Mouse (Mus musculus): ENCODE results near the gene Nin. TPM values are rescaled to one million over a fixed set of nuclear protein-coding genes. Genes with fewer than 3 reads are reported as not detected.

Gene Nin
- polyA plus RNA-seq, 1 experiment from 2014 or later: 7.9 TPM

- H3K4me3 ChIP-seq (replicated peaks; ENCODE audit: low read depth, low read length): no peak overlapping the region
- 56% methylated on average over 13 of the region's 13 CpGs for WGBS
- DNase-seq (ENCODE audit: low spot score) (peak; percentile 29), ATAC-seq (replicated peaks; ENCODE audit: low FRiP score, low read depth) (no peak)
- no peak overlapping the region for H3K4me2 ChIP-seq (ENCODE audit: low read length)
- H3K27me3 ChIP-seq (ENCODE audit: insufficient read depth, low read length): no peaks in the 10 kb centered on the region
- no peaks in the 10 kb centered on the region for H3K9me3 ChIP-seq (replicated peaks; ENCODE audit: low read length)
- H3K4me1 ChIP-seq (replicated peaks; ENCODE audit: insufficient read depth, low read length): no peaks in the 10 kb centered on the region; the same call in 1 of the 2 replicates
- H3K36me3 ChIP-seq (ENCODE audit: insufficient read depth, low read length): no peaks in the 10 kb centered on the region
- TF ChIP-seq CTCF (IDR thresholded peaks at IDR 0.05; ENCODE audit: low read depth): no peak
- H3K27ac ChIP-seq: no peak overlapping the region; the same call in 1 of the 2 replicates
- H3K9ac ChIP-seq (ENCODE audit: low read depth, low read length): no peak overlapping the region
These were observed 115.1 kb downstream of the Nin start for GRCm38 (mm10) chr12:69998186-69998983.

- no peak for ATAC-seq (replicated peaks; ENCODE audit: low FRiP score, low read depth)
- Histone ChIP-seq H3K9me3 (replicated peaks; ENCODE audit: low read length) (no peaks in the 10 kb centered on the region), H3K27ac (no peak overlapping the region), H3K36me3 (ENCODE audit: insufficient read depth, low read length) (no peaks in the 10 kb centered on the region), H3K4me1 (replicated peaks; ENCODE audit: insufficient read depth, low read length) (no peaks in the 10 kb centered on the region; the same call in 1 of the 2 replicates), H3K9ac (ENCODE audit: low read depth, low read length) (no peak overlapping the region), H3K4me2 (ENCODE audit: low read length) (no peak overlapping the region), H3K27me3 (ENCODE audit: insufficient read depth, low read length) (no peaks in the 10 kb centered on the region), H3K4me3 (replicated peaks; ENCODE audit: low read depth, low read length) (no peak overlapping the region)
- TF ChIP-seq CTCF (IDR thresholded peaks at IDR 0.05; ENCODE audit: low read depth): no peak
- DNase-seq (ENCODE audit: low spot score): no peak
- WGBS: 77% methylated on average over 3 of the region's 3 CpGs
These were observed 118.1 kb downstream of the Nin start for GRCm38 (mm10) chr12:69995382-69995781.

- TF ChIP-seq CTCF (IDR thresholded peaks at IDR 0.05; ENCODE audit: low read depth): no peak
- peak within 1 kb of the TSS; percentile 80 for H3K4me2 ChIP-seq (ENCODE audit: low read length)
- peak within 1 kb of the TSS; percentile 91 for H3K27ac ChIP-seq
- H3K27me3 ChIP-seq (ENCODE audit: insufficient read depth, low read length): no peaks in the 10 kb centered on the region
- H3K9ac ChIP-seq (ENCODE audit: low read depth, low read length): peak within 1 kb of the TSS; percentile 92
- ATAC-seq (replicated peaks; ENCODE audit: low FRiP score, low read depth): peak; percentile 91
- peak; percentile 84 for DNase-seq (ENCODE audit: low spot score)
- no peaks in the 10 kb centered on the region for H3K4me1 ChIP-seq (replicated peaks; ENCODE audit: insufficient read depth, low read length)
- no peaks in the 10 kb centered on the region for H3K9me3 ChIP-seq (replicated peaks; ENCODE audit: low read length)
- WGBS: under 1% methylated on average over 84 of the region's 102 CpGs
- peaks cover 16% of the 10 kb centered on the region; the same call in 1 of the 2 replicates for H3K36me3 ChIP-seq (ENCODE audit: insufficient read depth, low read length)
- peak within 1 kb of the TSS; percentile 93 for H3K4me3 ChIP-seq (replicated peaks; ENCODE audit: low read depth, low read length)
These were observed 126.6 kb downstream of the Nin start, which contains the start of gene Sav1 for GRCm38 (mm10) chr12:69986786-69987497. Gene Sav1, minus strand, starts transcription at chr12:69987002.

DNA sequence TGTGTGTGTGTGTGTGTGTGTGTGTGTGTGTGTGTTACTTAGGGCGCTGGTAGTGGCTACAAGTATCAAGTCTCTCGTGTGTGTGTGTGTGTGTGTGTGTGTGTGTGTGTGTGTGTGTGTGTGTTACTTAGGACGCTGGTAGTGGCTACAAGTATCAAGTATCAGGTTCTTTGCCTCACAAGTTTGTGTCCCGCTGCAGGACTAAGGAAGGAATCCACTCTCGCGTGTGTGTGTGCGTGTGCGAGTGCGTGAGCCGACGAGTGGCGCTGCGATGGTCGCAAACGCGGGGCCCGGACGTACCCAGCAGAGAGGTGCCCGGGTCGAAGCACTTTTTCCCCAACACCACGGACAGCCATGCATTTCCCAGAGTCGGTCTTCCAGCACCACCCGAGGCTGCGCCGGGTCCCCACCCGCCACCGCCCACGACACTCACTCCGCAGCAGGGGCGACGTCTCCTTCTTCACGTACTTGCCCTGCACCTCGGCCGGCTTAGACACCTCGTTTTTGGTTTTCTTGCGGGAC, 127.2 kb downstream of the Nin start:
- TF ChIP-seq CTCF (IDR thresholded peaks at IDR 0.05; ENCODE audit: low read depth): no peak
- peaks cover 19% of the 10 kb centered on the region; the same call in 1 of the 2 replicates for H3K36me3 ChIP-seq (ENCODE audit: insufficient read depth, low read length)
- no peaks in the 10 kb centered on the region for H3K27me3 ChIP-seq (ENCODE audit: insufficient read depth, low read length)
- H3K4me3 ChIP-seq (replicated peaks; ENCODE audit: low read depth, low read length): peak overlapping the region; percentile 93
- peak overlapping the region; percentile 91 for H3K27ac ChIP-seq
- no peaks in the 10 kb centered on the region for H3K9me3 ChIP-seq (replicated peaks; ENCODE audit: low read length)
- H3K4me2 ChIP-seq (ENCODE audit: low read length): peak overlapping the region; percentile 80
- peak; percentile 49 for ATAC-seq (replicated peaks; ENCODE audit: low FRiP score, low read depth)
- DNase-seq (ENCODE audit: low spot score): peak; percentile 53
- WGBS: 0% methylated on average over 32 of the region's 36 CpGs
- H3K4me1 ChIP-seq (replicated peaks; ENCODE audit: insufficient read depth, low read length): no peaks in the 10 kb centered on the region
- peak overlapping the region; percentile 92 for H3K9ac ChIP-seq (ENCODE audit: low read depth, low read length)

DNA sequence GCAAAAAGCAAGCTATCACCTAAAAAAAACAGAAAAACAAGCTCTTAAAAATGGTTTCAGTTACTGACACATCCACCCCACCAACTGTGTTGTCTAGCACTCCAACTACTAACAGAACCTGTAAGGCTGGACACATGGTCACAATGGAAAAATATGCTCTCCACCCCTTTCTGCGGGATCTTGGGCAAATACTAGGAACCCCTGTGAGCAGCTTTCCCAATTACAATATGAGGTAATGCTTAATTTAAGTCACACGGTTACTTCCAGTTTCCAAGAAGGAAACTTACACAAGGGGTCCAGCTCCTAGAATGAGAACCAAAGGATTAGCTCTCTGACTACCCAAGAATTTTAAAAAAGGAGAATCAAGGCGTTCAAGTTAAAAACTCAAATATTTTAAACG, 128.0 kb downstream of the Nin start:
- no peaks in the 10 kb centered on the region for H3K4me1 ChIP-seq (replicated peaks; ENCODE audit: insufficient read depth, low read length)
- peak overlapping the region; percentile 80 for H3K4me2 ChIP-seq (ENCODE audit: low read length)
- H3K27ac ChIP-seq: no peak overlapping the region
- H3K27me3 ChIP-seq (ENCODE audit: insufficient read depth, low read length): no peaks in the 10 kb centered on the region
- no peak for TF ChIP-seq CTCF (IDR thresholded peaks at IDR 0.05; ENCODE audit: low read depth)
- WGBS: 34% methylated on average over 4 of the region's 4 CpGs
- H3K4me3 ChIP-seq (replicated peaks; ENCODE audit: low read depth, low read length): peak overlapping the region; percentile 93
- ATAC-seq (replicated peaks; ENCODE audit: low FRiP score, low read depth) (no peak), DNase-seq (ENCODE audit: low spot score) (peak; percentile 42)
- peaks cover 19% of the 10 kb centered on the region; the same call in 1 of the 2 replicates for H3K36me3 ChIP-seq (ENCODE audit: insufficient read depth, low read length)
- 0 out of 2 replicates have a peak overlapping the region, but pooled peaks have one; percentile 92 for H3K9ac ChIP-seq (ENCODE audit: low read depth, low read length)
- no peaks in the 10 kb centered on the region for H3K9me3 ChIP-seq (replicated peaks; ENCODE audit: low read length)

DNA sequence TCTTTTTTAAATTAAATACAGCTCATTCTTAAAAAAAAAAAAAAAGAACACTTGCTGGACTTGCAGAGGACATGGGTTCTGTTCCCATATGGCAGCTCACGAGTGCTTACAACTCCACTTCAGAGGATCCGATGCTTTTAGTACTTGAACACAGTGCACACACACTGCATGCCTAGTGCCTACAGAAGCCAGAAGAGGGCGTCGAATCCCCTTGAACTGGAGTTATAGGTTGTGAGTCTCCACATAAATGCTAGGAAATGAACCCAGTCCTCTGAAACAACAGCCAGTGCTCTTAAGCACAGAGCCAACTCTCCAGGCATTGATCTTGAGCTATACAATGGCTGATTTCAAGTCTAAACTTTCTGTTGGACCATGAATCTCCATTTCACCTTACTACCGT, 130.6 kb downstream of the Nin start:
- no peaks in the 10 kb centered on the region for H3K4me1 ChIP-seq (replicated peaks; ENCODE audit: insufficient read depth, low read length)
- H3K36me3 ChIP-seq (ENCODE audit: insufficient read depth, low read length): peaks cover 30% of the 10 kb centered on the region; the same call in 1 of the 2 replicates
- no peak overlapping the region for H3K4me3 ChIP-seq (replicated peaks; ENCODE audit: low read depth, low read length)
- no peak for ATAC-seq (replicated peaks; ENCODE audit: low FRiP score, low read depth)
- no peaks in the 10 kb centered on the region for H3K9me3 ChIP-seq (replicated peaks; ENCODE audit: low read length)
- H3K9ac ChIP-seq (ENCODE audit: low read depth, low read length): no peak overlapping the region
- 75% methylated on average over 5 of the region's 5 CpGs for WGBS
- H3K4me2 ChIP-seq (ENCODE audit: low read length): no peak overlapping the region
- peak; percentile 54 for TF ChIP-seq CTCF (IDR thresholded peaks at IDR 0.05; ENCODE audit: low read depth)
- H3K27ac ChIP-seq: no peak overlapping the region
- no peaks in the 10 kb centered on the region for H3K27me3 ChIP-seq (ENCODE audit: insufficient read depth, low read length)
- DNase-seq (ENCODE audit: low spot score): peak; percentile 9

Measured in kidney, postnatal 0 days (tissue).